Mouse (Mus musculus) forebrain, embryonic 13.5 days (tissue): ENCODE measurements at regions not wholly inside any gene's neighbourhood (a gene's known extent, or its start where the extent isn't known, plus 50 kb on each side); places are given as distances from the start of the nearest gene placed in this dataset.

Experiments
- ATAC-seq: fragments of 200-750 bp; cut with Nextera tagmentation; 2 replicates; pipeline ENCODE4 v1.8.0; 2017
- H3K27ac ChIP-seq: fragments of 300-500 bp; sonication (generic); 2 replicates; pipeline ENCODE4 v1.5.1; 2015; ENCODE audit warnings: inconsistent platforms, mild to moderate bottlenecking, moderate library complexity
- H3K27me3 ChIP-seq: fragments of 300-500 bp; sonication (generic); 2 replicates; pipeline ENCODE4 v1.6.1; 2015; ENCODE audit warnings: mild to moderate bottlenecking, inconsistent platforms
- H3K36me3 ChIP-seq: fragments of 300-500 bp; sonication (generic); 2 replicates; pipeline ENCODE4 v1.6.1; 2015; ENCODE audit warnings: mild to moderate bottlenecking, inconsistent platforms; ENCODE audit not compliant: poor library complexity, severe bottlenecking
- H3K4me1 ChIP-seq: fragments of 300-500 bp; sonication (generic); 2 replicates; pipeline ENCODE4 v1.6.1; 2015; ENCODE audit warnings: inconsistent platforms
- H3K4me2 ChIP-seq: fragments of 300-500 bp; sonication (generic); 2 replicates; pipeline ENCODE4 v1.6.1; 2015; ENCODE audit warnings: inconsistent platforms, mild to moderate bottlenecking, moderate library complexity
- H3K4me3 ChIP-seq: fragments of 300-500 bp; sonication (generic); 2 replicates; pipeline ENCODE4 v1.5.1; 2015; ENCODE audit warnings: mild to moderate bottlenecking, inconsistent platforms
- H3K9ac ChIP-seq: fragments of 300-500 bp; sonication (generic); 2 replicates; pipeline ENCODE4 v1.6.1; 2015; ENCODE audit warnings: mild to moderate bottlenecking, inconsistent platforms
- H3K9me3 ChIP-seq: fragments of 300-500 bp; sonication (generic); replicated peaks from 2 replicates; pipeline ENCODE4 v1.6.1; 2016; ENCODE audit warnings: inconsistent platforms
- WGBS: fragments of 180-500 bp; shearing (Covaris S2); methylation state at CpG from one replicate; pipeline ENCODE4 v1.1.7; 2015; 5-methylcytosine and 5-hydroxymethylcytosine counted together

- 85% methylated on average over 6 of the region's 6 CpGs for WGBS
- Histone ChIP-seq H3K9me3 (0 out of 2 replicates have a peak, but pooled peaks cover 3% of the 10 kb centered on the region), H3K36me3 (no peaks in the 10 kb centered on the region), H3K27me3 (no peaks in the 10 kb centered on the region), H3K4me1 (no peaks in the 10 kb centered on the region), H3K9ac (no peak overlapping the region), H3K4me3 (no peak overlapping the region), H3K4me2 (no peak overlapping the region), H3K27ac (no peak overlapping the region)
- no peak for ATAC-seq
Measured at GRCm38 (mm10) chr10:24445036-24445435, 150.2 kb upstream of the Ccn2 start.

- ATAC-seq: no peak
- H3K9ac ChIP-seq: no peak overlapping the region
- H3K27ac ChIP-seq: no peak overlapping the region
- no peaks in the 10 kb centered on the region for H3K27me3 ChIP-seq
- 0 out of 2 replicates have a peak, but pooled peaks cover 3% of the 10 kb centered on the region for H3K9me3 ChIP-seq
- H3K4me3 ChIP-seq: no peak overlapping the region
- WGBS: 83% methylated on average over 8 of the region's 8 CpGs
- H3K4me1 ChIP-seq: no peaks in the 10 kb centered on the region
- no peak overlapping the region for H3K4me2 ChIP-seq
- H3K36me3 ChIP-seq: no peaks in the 10 kb centered on the region
Measured at GRCm38 (mm10) chr10:24446168-24446567, 149.1 kb upstream of the Ccn2 start.

GRCm38 (mm10) chr10:24447135-24447534 is 148.1 kb upstream of the Ccn2 start:
- Histone ChIP-seq H3K4me1 (no peaks in the 10 kb centered on the region), H3K36me3 (no peaks in the 10 kb centered on the region), H3K9ac (no peak overlapping the region), H3K4me2 (no peak overlapping the region), H3K27me3 (no peaks in the 10 kb centered on the region), H3K27ac (no peak overlapping the region), H3K4me3 (no peak overlapping the region), H3K9me3 (0 out of 2 replicates have a peak, but pooled peaks cover 3% of the 10 kb centered on the region)
- no peak for ATAC-seq
- 84% methylated on average over 6 of the region's 6 CpGs for WGBS

GRCm38 (mm10) chr10:24448001-24448561 is 147.2 kb upstream of the Ccn2 start:
- Histone ChIP-seq H3K27ac (no peak overlapping the region), H3K9ac (no peak overlapping the region), H3K27me3 (no peaks in the 10 kb centered on the region), H3K9me3 (0 out of 2 replicates have a peak, but pooled peaks cover 3% of the 10 kb centered on the region), H3K4me2 (no peak overlapping the region), H3K36me3 (no peaks in the 10 kb centered on the region), H3K4me1 (no peaks in the 10 kb centered on the region), H3K4me3 (no peak overlapping the region)
- WGBS: 88% methylated on average over 9 of the region's 9 CpGs
- no peak for ATAC-seq

GRCm38 (mm10) chr10:24453507-24453906 is 141.7 kb upstream of the Ccn2 start:
- H3K9me3 ChIP-seq: 0 out of 2 replicates have a peak, but pooled peaks cover 3% of the 10 kb centered on the region
- H3K9ac ChIP-seq: no peak overlapping the region
- no peak overlapping the region for H3K4me3 ChIP-seq
- H3K27ac ChIP-seq: no peak overlapping the region
- H3K4me1 ChIP-seq: no peaks in the 10 kb centered on the region
- no peak for ATAC-seq
- H3K4me2 ChIP-seq: no peak overlapping the region
- H3K36me3 ChIP-seq: no peaks in the 10 kb centered on the region
- 88% methylated on average over 4 of the region's 4 CpGs for WGBS
- H3K27me3 ChIP-seq: no peaks in the 10 kb centered on the region

GRCm38 (mm10) chr10:24458667-24459066 is 136.6 kb upstream of the Ccn2 start:
- H3K4me1 ChIP-seq: no peaks in the 10 kb centered on the region
- H3K36me3 ChIP-seq: no peaks in the 10 kb centered on the region
- H3K4me3 ChIP-seq: no peak overlapping the region

GRCm38 (mm10) chr10:24463873-24464272 is 131.4 kb upstream of the Ccn2 start:
- Histone ChIP-seq H3K4me1 (no peaks in the 10 kb centered on the region), H3K9me3 (no peaks in the 10 kb centered on the region), H3K4me3 (no peak overlapping the region), H3K27me3 (no peaks in the 10 kb centered on the region), H3K36me3 (no peaks in the 10 kb centered on the region), H3K27ac (no peak overlapping the region), H3K4me2 (no peak overlapping the region), H3K9ac (no peak overlapping the region)
- WGBS: 100% methylated on average over 1 of the region's 1 CpGs
- ATAC-seq: no peak

More at GRCm38 (mm10) chr10:24458667-24459066, 136.6 kb upstream of the Ccn2 start:
- Histone ChIP-seq H3K9ac (no peak overlapping the region), H3K4me2 (no peak overlapping the region), H3K27ac (no peak overlapping the region), H3K27me3 (no peaks in the 10 kb centered on the region), H3K9me3 (no peaks in the 10 kb centered on the region)
- no peak for ATAC-seq
- 72% methylated on average over 2 of the region's 2 CpGs for WGBS

GRCm38 (mm10) chr10:24464377-24464776 is 130.9 kb upstream of the Ccn2 start:
- no peak overlapping the region for H3K27ac ChIP-seq
- H3K27me3 ChIP-seq: no peaks in the 10 kb centered on the region
- H3K4me3 ChIP-seq: no peak overlapping the region
- 75% methylated on average over 3 of the region's 3 CpGs for WGBS
- no peaks in the 10 kb centered on the region for H3K9me3 ChIP-seq
- no peaks in the 10 kb centered on the region for H3K4me1 ChIP-seq
- H3K4me2 ChIP-seq: no peak overlapping the region
- ATAC-seq: no peak
- H3K36me3 ChIP-seq: no peaks in the 10 kb centered on the region
- no peak overlapping the region for H3K9ac ChIP-seq

GRCm38 (mm10) chr10:24469741-24470140 is 125.5 kb upstream of the Ccn2 start:
- 83% methylated on average over 1 of the region's 1 CpGs for WGBS
- Histone ChIP-seq H3K27ac (no peak overlapping the region), H3K4me2 (no peak overlapping the region), H3K4me1 (no peaks in the 10 kb centered on the region), H3K27me3 (no peaks in the 10 kb centered on the region), H3K36me3 (no peaks in the 10 kb centered on the region), H3K9me3 (no peaks in the 10 kb centered on the region), H3K9ac (no peak overlapping the region), H3K4me3 (no peak overlapping the region)
- ATAC-seq: no peak

GRCm38 (mm10) chr10:24471521-24471920 is 123.7 kb upstream of the Ccn2 start:
- WGBS: 80% methylated on average over 2 of the region's 2 CpGs
- Histone ChIP-seq H3K27ac (no peak overlapping the region), H3K9me3 (no peaks in the 10 kb centered on the region), H3K9ac (no peak overlapping the region), H3K36me3 (no peaks in the 10 kb centered on the region), H3K4me2 (no peak overlapping the region), H3K27me3 (no peaks in the 10 kb centered on the region), H3K4me3 (no peak overlapping the region), H3K4me1 (no peaks in the 10 kb centered on the region)
- no peak for ATAC-seq

GRCm38 (mm10) chr10:24476288-24476687 is 119.0 kb upstream of the Ccn2 start:
- Histone ChIP-seq H3K9ac (no peak overlapping the region), H3K27me3 (no peaks in the 10 kb centered on the region), H3K4me2 (no peak overlapping the region), H3K36me3 (no peaks in the 10 kb centered on the region), H3K4me1 (no peaks in the 10 kb centered on the region), H3K27ac (no peak overlapping the region), H3K4me3 (no peak overlapping the region), H3K9me3 (no peaks in the 10 kb centered on the region)
- no peak for ATAC-seq

GRCm38 (mm10) chr10:24478535-24478934 is 116.7 kb upstream of the Ccn2 start:
- H3K27ac ChIP-seq: no peak overlapping the region
- 95% methylated on average over 2 of the region's 2 CpGs for WGBS
- no peaks in the 10 kb centered on the region for H3K9me3 ChIP-seq
- ATAC-seq: no peak
- no peak overlapping the region for H3K4me2 ChIP-seq
- no peak overlapping the region for H3K4me3 ChIP-seq
- H3K4me1 ChIP-seq: no peaks in the 10 kb centered on the region
- no peak overlapping the region for H3K9ac ChIP-seq
- no peaks in the 10 kb centered on the region for H3K27me3 ChIP-seq
- H3K36me3 ChIP-seq: no peaks in the 10 kb centered on the region

GRCm38 (mm10) chr10:24479148-24479547 is 116.1 kb upstream of the Ccn2 start:
- Histone ChIP-seq H3K9ac (no peak overlapping the region), H3K27me3 (no peaks in the 10 kb centered on the region), H3K4me1 (peaks cover under 1% of the 10 kb centered on the region; the same call in 1 of the 2 replicates), H3K36me3 (no peaks in the 10 kb centered on the region), H3K4me2 (no peak overlapping the region), H3K27ac (no peak overlapping the region), H3K4me3 (no peak overlapping the region), H3K9me3 (no peaks in the 10 kb centered on the region)
- 87% methylated on average over 11 of the region's 11 CpGs for WGBS
- ATAC-seq: no peak
